ENCODE assay signal across 8 mouse cellular contexts in the genomic region with DNA sequence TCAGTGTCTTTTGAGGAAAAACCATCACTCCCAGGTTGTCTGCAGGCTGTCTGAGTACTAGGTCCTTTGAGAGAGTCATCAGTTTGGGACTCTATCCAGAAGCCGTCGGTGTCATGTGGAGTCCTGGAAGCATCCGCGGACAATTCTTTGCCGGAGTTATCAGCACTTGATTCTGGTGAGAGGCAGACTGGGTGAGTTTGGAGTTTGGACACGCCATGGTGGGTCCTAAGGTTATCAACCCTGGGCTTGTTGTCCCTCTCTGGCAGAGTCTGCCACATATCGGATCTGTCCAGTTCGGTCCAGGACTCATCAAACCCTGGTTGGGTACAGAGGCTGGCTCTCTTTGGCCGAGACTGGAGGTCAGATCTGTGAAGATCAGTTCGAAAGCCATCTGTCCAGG. TPM values are rescaled to one million over a fixed set of nuclear protein-coding genes. Genes with fewer than 3 reads are reported as not detected.
DNase-seq lines count a peak whose midpoint lies in the region; ATAC-seq and TF ChIP-seq lines count a peak whose summit lies in the region.

No protein-coding gene starts in this region.

- H3K36me3 ChIP-seq in E14TG2a.4 (ENCODE audit: insufficient read depth, low read length): peaks cover 23% of the 10 kb centered on the region
- H3K36me3 ChIP-seq in midbrain, embryonic 13.5 days: no peaks in the 10 kb centered on the region

- ATAC-seq in midbrain, embryonic 13.5 days: no peak; the same call in 1 of the 2 replicates
- no peak for ATAC-seq in megakaryocyte progenitor cell, adult 5-6 weeks (replicated peaks; ENCODE audit: poor library complexity)

- H3K27me3 ChIP-seq in E14TG2a.4 (ENCODE audit: insufficient read depth, low read length): peaks cover 5% of the 10 kb centered on the region
- no peaks in the 10 kb centered on the region for H3K27me3 ChIP-seq in midbrain, embryonic 13.5 days

- peak; percentile 23 for DNase-seq in gastrocnemius, postnatal 14 days
- DNase-seq in gastrocnemius, postnatal 10 days: no peak
- DNase-seq in cerebellum, postnatal 36 days: peak; percentile 42 to 66
- peak; percentile 40 for DNase-seq in induced T-regulatory cell, adult 2 months (ENCODE audit: low read depth)
- DNase-seq in spleen, postnatal 14 days (ENCODE audit: low spot score in 2 of 2): no peak

- no peaks in the 10 kb centered on the region for H3K9me3 ChIP-seq in E14TG2a.4 (ENCODE audit: low read length)
- H3K9me3 ChIP-seq in midbrain, embryonic 13.5 days: no peaks in the 10 kb centered on the region

- 3% methylated on average over 10 of the region's 10 CpGs for WGBS in midbrain, embryonic 13.5 days

- peaks cover 84% of the 10 kb centered on the region for H3K4me1 ChIP-seq in E14TG2a.4 (replicated peaks; ENCODE audit: low read depth, low read length)
- H3K4me1 ChIP-seq in midbrain, embryonic 13.5 days (replicated peaks): peaks cover 59% of the 10 kb centered on the region

- peak overlapping the region; percentile 94 for H3K9ac ChIP-seq in midbrain, embryonic 13.5 days (replicated peaks)

- no peak for TF ChIP-seq CTCF in E14TG2a.4 (conservative IDR thresholded peaks at IDR 0.05; ENCODE audit: low read length)

- peak overlapping the region; percentile 87 for H3K27ac ChIP-seq in midbrain, embryonic 13.5 days

- intact Hi-C loops in gastrocnemius, postnatal 14 days (cut with DNase I; ENCODE audit: low total_unique reads): no loop called here

- H3K4me3 ChIP-seq in E14TG2a.4 (replicated peaks; ENCODE audit: low read length): peak overlapping the region; percentile 95
- peak overlapping the region; percentile 89 for H3K4me3 ChIP-seq in midbrain, embryonic 13.5 days (replicated peaks)

- peak overlapping the region; percentile 90 for H3K4me2 ChIP-seq in midbrain, embryonic 13.5 days (replicated peaks)

RNA-seq across cellular contexts. Expression of a gene that starts 0.8 kb away (rescaled TPM):
- 1 to 10 TPM; 3.2 to 3.9 TPM for total RNA-seq in gastrocnemius, postnatal 14 days (2021)
- total RNA-seq in gastrocnemius, postnatal 10 days (2021): 1 to 10 TPM; 4.3 to 6.3 TPM
- polyA plus RNA-seq in midbrain, embryonic 13.5 days (2015; fragmentation: Nextera tagmentation; extraction: Ambion mirVana): 6.7 and 7.6 TPM in 2 replicates
- 1.7 and 1.9 TPM in 2 replicates for total RNA-seq in megakaryocyte progenitor cell, adult 5-6 weeks (2015)
- 2.5 and 2.7 TPM in 2 replicates for total RNA-seq in megakaryocyte progenitor cell, adult 5-6 weeks (2017)

RNA-seq across cellular contexts. Expression of a gene that starts 5.1 kb away (rescaled TPM):
- 1 to 10 TPM; 3.9 to 4.1 TPM for total RNA-seq in gastrocnemius, postnatal 14 days (2021)
- 1 to 10 TPM; 4.2 to 6.4 TPM for total RNA-seq in gastrocnemius, postnatal 10 days (2021)
- polyA plus RNA-seq in midbrain, embryonic 13.5 days (2015; fragmentation: Nextera tagmentation; extraction: Ambion mirVana): 25.3 and 25.5 TPM in 2 replicates
- total RNA-seq in megakaryocyte progenitor cell, adult 5-6 weeks (2015): 8.4 and 11.8 TPM in 2 replicates
- total RNA-seq in megakaryocyte progenitor cell, adult 5-6 weeks (2017): 10.9 and 14.8 TPM in 2 replicates

RNA-seq across cellular contexts. Expression of a gene that starts 30.6 kb away (rescaled TPM):
- 10 to 100 TPM in 1 of 2 experiments, 1 to 10 TPM in 1; 8.0 to 10.2 TPM for total RNA-seq in gastrocnemius, postnatal 14 days (2021)
- total RNA-seq in gastrocnemius, postnatal 10 days (2021): 10 to 100 TPM; 14.7 to 17.0 TPM
- polyA plus RNA-seq in midbrain, embryonic 13.5 days (2015; fragmentation: Nextera tagmentation; extraction: Ambion mirVana): 39.4 and 51.6 TPM in 2 replicates
- 0.37 and 1.3 TPM in 2 replicates for total RNA-seq in megakaryocyte progenitor cell, adult 5-6 weeks (2015)
- total RNA-seq in megakaryocyte progenitor cell, adult 5-6 weeks (2017): 0.57 and 0.83 TPM in 2 replicates

RNA-seq across cellular contexts. Expression of a gene that starts 31.6 kb away (rescaled TPM):
- 10 to 100 TPM; 32.2 to 34.7 TPM for total RNA-seq in gastrocnemius, postnatal 14 days (2021)
- 10 to 100 TPM; 38.8 to 42.1 TPM for total RNA-seq in gastrocnemius, postnatal 10 days (2021)
- 233 and 245 TPM in 2 replicates for polyA plus RNA-seq in midbrain, embryonic 13.5 days (2015; fragmentation: Nextera tagmentation; extraction: Ambion mirVana)
- 206 and 215 TPM in 2 replicates for total RNA-seq in megakaryocyte progenitor cell, adult 5-6 weeks (2015)
- total RNA-seq in megakaryocyte progenitor cell, adult 5-6 weeks (2017): 88.4 and 96.6 TPM in 2 replicates

RNA-seq across cellular contexts. Expression of a gene that starts 32.1 kb away (rescaled TPM):
- 10 to 100 TPM; 11.8 to 13.4 TPM for total RNA-seq in gastrocnemius, postnatal 14 days (2021)
- 10 to 100 TPM in 1 of 2 experiments, 1 to 10 TPM in 1; 9.2 to 13.3 TPM for total RNA-seq in gastrocnemius, postnatal 10 days (2021)
- 4.3 TPM in 2 replicates for polyA plus RNA-seq in midbrain, embryonic 13.5 days (2015; fragmentation: Nextera tagmentation; extraction: Ambion mirVana)
- 6.0 and 6.1 TPM in 2 replicates for total RNA-seq in megakaryocyte progenitor cell, adult 5-6 weeks (2015)
- 0.58 and 1.0 TPM in 2 replicates for total RNA-seq in megakaryocyte progenitor cell, adult 5-6 weeks (2017)

Comparison
In these comparisons a context has a peak if more than half of its experiments do, and no peak if none do; other contexts are left out.
1. DNase-seq: peak in gastrocnemius, postnatal 14 days (single experiment), cerebellum, postnatal 36 days (2 of 2) and induced T-regulatory cell, adult 2 months (single experiment); none in gastrocnemius, postnatal 10 days (single experiment) and spleen, postnatal 14 days (0 of 2).